Mouse (Mus musculus): ENCODE results near the gene Sp1. TPM values are rescaled to one million over a fixed set of nuclear protein-coding genes. Genes with fewer than 3 reads are reported as not detected.

The Sp1 gene
- polyA plus RNA-seq, 1 experiment: 51.9 TPM

DNA sequence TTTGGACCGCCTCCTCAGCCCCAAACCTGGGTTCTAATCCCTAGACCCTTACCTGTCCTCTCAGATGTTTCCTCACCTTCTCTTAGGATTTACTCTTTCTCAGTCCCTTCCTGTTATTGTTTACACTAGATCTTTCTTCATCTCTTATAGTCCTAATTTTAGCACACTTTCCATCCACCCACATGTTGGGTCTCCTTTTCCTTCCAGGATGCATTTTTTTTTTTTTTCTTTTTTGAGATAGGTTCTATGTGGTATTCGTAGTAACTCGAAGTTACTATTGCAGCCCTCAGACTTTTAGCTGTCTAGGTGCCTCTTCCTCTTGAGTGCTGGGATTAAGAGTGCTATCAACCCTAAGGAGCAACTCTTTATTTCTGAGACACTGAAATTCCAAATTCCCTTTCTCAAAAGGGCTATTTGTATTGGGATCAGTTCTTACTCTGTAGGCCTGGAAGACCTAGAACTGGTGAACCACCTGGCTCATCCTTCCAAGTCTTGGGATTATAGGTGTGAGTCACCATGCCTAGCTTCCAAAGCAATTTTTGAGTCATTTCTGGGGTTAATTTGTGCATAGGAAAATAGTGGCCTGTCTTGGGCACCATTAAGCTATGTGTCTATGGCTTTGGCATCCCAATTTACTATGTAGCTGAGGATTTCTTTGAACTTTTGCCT lies 1.1 kb downstream of the Sp1 start:
- Histone ChIP-seq H3K27ac (ENCODE audit: insufficient read depth, low read length) (peak overlapping the region; percentile 63; the same call in 1 of the 2 replicates), H3K4me1 (ENCODE audit: control insufficient read depth, insufficient read depth, low read length) (0 out of 2 replicates have a peak, but pooled peaks cover 3% of the 10 kb centered on the region), H3K4me3 (ENCODE audit: insufficient read depth, low read length) (peak overlapping the region; percentile 46)
- TF ChIP-seq CTCF (IDR thresholded peaks at IDR 0.05; ENCODE audit: borderline replicate concordance, insufficient read depth, low read length) (no peak), POLR2A (IDR thresholded peaks at IDR 0.05; ENCODE audit: low read depth, low read length) (no peak)

GRCm38 (mm10) chr15:102407681-102408557 lies 2.0 kb downstream of the Sp1 start:
- Histone ChIP-seq H3K4me3 (ENCODE audit: insufficient read depth, low read length) (no peak overlapping the region), H3K27ac (ENCODE audit: insufficient read depth, low read length) (no peak overlapping the region), H3K4me1 (ENCODE audit: control insufficient read depth, insufficient read depth, low read length) (0 out of 2 replicates have a peak, but pooled peaks cover 3% of the 10 kb centered on the region)
- TF ChIP-seq CTCF (IDR thresholded peaks at IDR 0.05; ENCODE audit: borderline replicate concordance, insufficient read depth, low read length) (no peak), POLR2A (IDR thresholded peaks at IDR 0.05; ENCODE audit: low read depth, low read length) (no peak)

GRCm38 (mm10) chr15:102408558-102409130 lies 2.7 kb downstream of the Sp1 start:
- H3K27ac ChIP-seq (ENCODE audit: insufficient read depth, low read length): no peak overlapping the region
- 0 out of 2 replicates have a peak, but pooled peaks cover 3% of the 10 kb centered on the region for H3K4me1 ChIP-seq (ENCODE audit: control insufficient read depth, insufficient read depth, low read length)
- TF ChIP-seq CTCF (IDR thresholded peaks at IDR 0.05; ENCODE audit: borderline replicate concordance, insufficient read depth, low read length) (no peak), POLR2A (IDR thresholded peaks at IDR 0.05; ENCODE audit: low read depth, low read length) (no peak)
- no peak overlapping the region for H3K4me3 ChIP-seq (ENCODE audit: insufficient read depth, low read length)

GRCm38 (mm10) chr15:102409286-102409685 lies 3.3 kb downstream of the Sp1 start:
- TF ChIP-seq CTCF (IDR thresholded peaks at IDR 0.05; ENCODE audit: borderline replicate concordance, insufficient read depth, low read length) (no peak), POLR2A (IDR thresholded peaks at IDR 0.05; ENCODE audit: low read depth, low read length) (no peak)
- Histone ChIP-seq H3K4me1 (ENCODE audit: control insufficient read depth, insufficient read depth, low read length) (0 out of 2 replicates have a peak, but pooled peaks cover 3% of the 10 kb centered on the region), H3K27ac (ENCODE audit: insufficient read depth, low read length) (no peak overlapping the region), H3K4me3 (ENCODE audit: insufficient read depth, low read length) (no peak overlapping the region)

- no peak overlapping the region for H3K4me3 ChIP-seq (ENCODE audit: insufficient read depth, low read length)
- 0 out of 2 replicates have a peak, but pooled peaks cover 3% of the 10 kb centered on the region for H3K4me1 ChIP-seq (ENCODE audit: control insufficient read depth, insufficient read depth, low read length)
- no peak overlapping the region for H3K27ac ChIP-seq (ENCODE audit: insufficient read depth, low read length)
- TF ChIP-seq POLR2A (IDR thresholded peaks at IDR 0.05; ENCODE audit: low read depth, low read length) (no peak), CTCF (IDR thresholded peaks at IDR 0.05; ENCODE audit: borderline replicate concordance, insufficient read depth, low read length) (no peak)
Observed at GRCm38 (mm10) chr15:102411077-102411476, 5.1 kb downstream of the Sp1 start.

- TF ChIP-seq POLR2A (IDR thresholded peaks at IDR 0.05; ENCODE audit: low read depth, low read length) (no peak), CTCF (IDR thresholded peaks at IDR 0.05; ENCODE audit: borderline replicate concordance, insufficient read depth, low read length) (no peak)
- no peak overlapping the region for H3K27ac ChIP-seq (ENCODE audit: insufficient read depth, low read length)
- H3K4me3 ChIP-seq (ENCODE audit: insufficient read depth, low read length): no peak overlapping the region
- 0 out of 2 replicates have a peak, but pooled peaks cover 3% of the 10 kb centered on the region for H3K4me1 ChIP-seq (ENCODE audit: control insufficient read depth, insufficient read depth, low read length)
Observed at GRCm38 (mm10) chr15:102413687-102414086, 7.7 kb downstream of the Sp1 start.

DNA sequence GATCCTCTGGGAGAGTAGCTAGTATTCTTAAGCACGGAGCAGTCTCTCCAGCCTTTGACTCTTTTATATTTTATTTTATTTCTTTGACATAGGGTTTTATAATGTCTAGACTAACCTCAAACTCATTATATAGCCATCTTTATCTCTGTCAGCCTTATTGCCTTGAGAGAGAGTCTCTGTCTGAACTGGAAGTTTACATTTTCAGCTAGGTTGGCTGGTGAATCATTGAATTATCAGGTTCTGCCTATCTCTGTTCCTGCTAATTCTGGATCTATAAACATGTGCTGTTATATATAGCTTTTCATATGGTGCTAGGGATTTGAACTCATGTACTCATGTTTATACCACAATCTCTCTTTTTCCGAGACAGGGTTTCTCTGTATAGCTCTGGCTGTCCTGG lies 11.6 kb downstream of the Sp1 start:
- H3K4me3 ChIP-seq (ENCODE audit: insufficient read depth, low read length): no peak overlapping the region
- H3K4me1 ChIP-seq (ENCODE audit: control insufficient read depth, insufficient read depth, low read length): peaks cover 4% of the 10 kb centered on the region; the same call in 1 of the 2 replicates
- H3K27ac ChIP-seq (ENCODE audit: insufficient read depth, low read length): no peak overlapping the region
- no peak for TF ChIP-seq POLR2A (IDR thresholded peaks at IDR 0.05; ENCODE audit: low read depth, low read length)
- no peak for TF ChIP-seq CTCF (IDR thresholded peaks at IDR 0.05; ENCODE audit: borderline replicate concordance, insufficient read depth, low read length)

DNA sequence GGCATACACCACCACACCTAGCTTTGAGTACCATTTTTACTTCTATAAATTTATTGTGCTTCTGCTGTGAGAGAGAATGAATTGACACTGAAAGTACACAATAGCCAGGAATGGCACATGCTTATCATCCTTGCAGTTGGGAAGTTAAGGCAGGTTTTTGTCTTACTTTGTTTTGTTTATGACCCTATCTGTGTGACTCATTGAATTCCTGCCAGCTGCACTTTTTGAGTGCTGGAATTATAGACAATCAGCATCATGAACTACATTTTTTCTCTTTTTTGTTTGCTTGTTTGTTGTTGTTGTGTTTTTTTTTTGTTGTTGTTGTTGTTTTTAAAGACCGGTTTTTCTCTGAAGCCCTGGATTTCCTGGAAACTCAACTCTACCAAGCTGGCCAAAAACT lies 15.0 kb downstream of the Sp1 start:
- TF ChIP-seq POLR2A (IDR thresholded peaks at IDR 0.05; ENCODE audit: low read depth, low read length) (no peak), CTCF (IDR thresholded peaks at IDR 0.05; ENCODE audit: borderline replicate concordance, insufficient read depth, low read length) (no peak)
- Histone ChIP-seq H3K4me3 (ENCODE audit: insufficient read depth, low read length) (no peak overlapping the region), H3K27ac (ENCODE audit: insufficient read depth, low read length) (no peak overlapping the region), H3K4me1 (ENCODE audit: control insufficient read depth, insufficient read depth, low read length) (peaks cover 4% of the 10 kb centered on the region; the same call in 1 of the 2 replicates)

GRCm38 (mm10) chr15:102421437-102421836 lies 15.5 kb downstream of the Sp1 start:
- no peak overlapping the region for H3K4me3 ChIP-seq (ENCODE audit: insufficient read depth, low read length)
- H3K27ac ChIP-seq (ENCODE audit: insufficient read depth, low read length): no peak overlapping the region
- H3K4me1 ChIP-seq (ENCODE audit: control insufficient read depth, insufficient read depth, low read length): peaks cover 4% of the 10 kb centered on the region; the same call in 1 of the 2 replicates
- no peak for TF ChIP-seq POLR2A (IDR thresholded peaks at IDR 0.05; ENCODE audit: low read depth, low read length)
